Mouse (Mus musculus) kidney, adult 18-20 months (tissue): ENCODE results near the gene Lypla2.

Source experiments
- DNase-seq: peaks from one replicate; pipeline ENCODE4 v3.0.0; 2021

Gene Lypla2

GRCm38 (mm10) chr4:135971805-135972555 lies 446 bp downstream of the Lypla2 start:
- no peak for DNase-seq

GRCm38 (mm10) chr4:135970585-135970984 lies 1.8 kb downstream of the Lypla2 start:
- no peak for DNase-seq

GRCm38 (mm10) chr4:135969070-135969750 lies 3.2 kb downstream of the Lypla2 start:
- DNase-seq, result no peak

GRCm38 (mm10) chr4:135968271-135968869 lies 4.1 kb downstream of the Lypla2 start:
- DNase-seq, result no peak

GRCm38 (mm10) chr4:135967086-135967760 lies 5.2 kb downstream of the Lypla2 start:
- no peak for DNase-seq

- no peak for DNase-seq
Measured at GRCm38 (mm10) chr4:135966283-135966682, 6.1 kb downstream of the Lypla2 start.

GRCm38 (mm10) chr4:135965113-135965512 lies 7.3 kb downstream of the Lypla2 start:
- no peak for DNase-seq

GRCm38 (mm10) chr4:135964426-135964825 lies 8.0 kb downstream of the Lypla2 start:
- DNase-seq, result peak; percentile 67

- peak; percentile 94 for DNase-seq
Measured at GRCm38 (mm10) chr4:135963457-135964193, 8.8 kb downstream of the Lypla2 start, which contains the start of gene Gale. Gale (plus strand) TSS chr4:135963727.

- no peak for DNase-seq
Measured at GRCm38 (mm10) chr4:135962946-135963345, 9.5 kb downstream of the Lypla2 start.

GRCm38 (mm10) chr4:135962198-135962597 lies 10.2 kb downstream of the Lypla2 start:
- DNase-seq, result no peak

GRCm38 (mm10) chr4:135961709-135962108 lies 10.7 kb downstream of the Lypla2 start:
- DNase-seq, result no peak

GRCm38 (mm10) chr4:135960717-135961116 lies 11.7 kb downstream of the Lypla2 start:
- DNase-seq, result peak; percentile 89

GRCm38 (mm10) chr4:135958354-135958753 lies 14.1 kb downstream of the Lypla2 start:
- peak; percentile 78 for DNase-seq

- DNase-seq, result no peak
Measured at GRCm38 (mm10) chr4:135955886-135956285, 16.5 kb downstream of the Lypla2 start.

- DNase-seq, result peak; percentile 83
Measured at GRCm38 (mm10) chr4:135954241-135954640, 18.2 kb downstream of the Lypla2 start.

- DNase-seq, result no peak
Measured at GRCm38 (mm10) chr4:135953179-135953578, 19.2 kb downstream of the Lypla2 start.

- DNase-seq, result no peak
Measured at GRCm38 (mm10) chr4:135951505-135951904, 20.9 kb downstream of the Lypla2 start.

- DNase-seq, result no peak
Measured at GRCm38 (mm10) chr4:135950365-135950764, 22.1 kb downstream of the Lypla2 start.

GRCm38 (mm10) chr4:135949911-135950310 lies 22.5 kb downstream of the Lypla2 start:
- DNase-seq, result no peak

GRCm38 (mm10) chr4:135949475-135949874 lies 23.0 kb downstream of the Lypla2 start:
- DNase-seq, result peak; percentile 28

GRCm38 (mm10) chr4:135948142-135948541 lies 24.3 kb downstream of the Lypla2 start:
- DNase-seq, result no peak
